Mouse (Mus musculus) brown adipose tissue, adult 24 weeks (tissue): Measurements from ENCODE around the gene Pnpla6. TPM values are rescaled to one million over a fixed set of nuclear protein-coding genes. Genes with fewer than 3 reads are reported as not detected.

ENCODE experiments used
- H3K27ac ChIP-seq: fragments of 200-500 bp; replicated peaks from 2 replicates; pipeline ENCODE4 v1.5.1; 2012; ENCODE audit warnings: low read depth, mild to moderate bottlenecking, low read length
- H3K4me1 ChIP-seq: fragments of 200-500 bp; 2 replicates; pipeline ENCODE4 v1.6.1; 2012; ENCODE audit warnings: low read length, mixed read lengths; ENCODE audit not compliant: control insufficient read depth, insufficient read depth, insufficient read length
- H3K4me3 ChIP-seq: fragments of 200-500 bp; 2 replicates; pipeline ENCODE4 v1.5.1; 2012; ENCODE audit warnings: low read depth, mild to moderate bottlenecking, low read length, moderate library complexity; ENCODE audit not compliant: insufficient read depth
- polyA plus RNA-seq: library from polyadenylated mRNA; stranded (reverse); fragments of >200 nt; gene quantifications from 2 replicates; pipeline ENCODE4 v1.2.4, GENCODE M21; 2012; ENCODE audit not compliant: missing spikeins, insufficient read depth, insufficient read length

Pnpla6 gene
- 11.3 and 12.3 TPM in 2 replicates for polyA plus RNA-seq

GRCm38 (mm10) chr8:3515260-3515671 lies at the start of gene Pnpla6:
TSS of gene Pnpla6 (plus strand) at chr8:3515384.
- Histone ChIP-seq H3K4me1 (peaks cover 4% of the 10 kb centered on the region; the same call in 1 of the 2 replicates), H3K4me3 (peak within 1 kb of the TSS; percentile 71), H3K27ac (peak within 1 kb of the TSS; percentile 83)

- peak within 1 kb of the TSS; percentile 87 for H3K27ac ChIP-seq
- H3K4me3 ChIP-seq = peak within 1 kb of the TSS; percentile 77
- peaks cover 4% of the 10 kb centered on the region; the same call in 1 of the 2 replicates for H3K4me1 ChIP-seq
These were observed 47.9 kb upstream of the Pnpla6 start, which contains the start of gene Pex11g for GRCm38 (mm10) chr8:3467006-3467885. TSS of gene Pex11g (minus strand) at chr8:3467680.

- Histone ChIP-seq H3K27ac (peak overlapping the region; percentile 69), H3K4me3 (peak overlapping the region; percentile 77), H3K4me1 (peaks cover 4% of the 10 kb centered on the region; the same call in 1 of the 2 replicates)
These were observed 47.2 kb upstream of the Pnpla6 start for GRCm38 (mm10) chr8:3467886-3468545.

GRCm38 (mm10) chr8:3468838-3469237 lies 46.3 kb upstream of the Pnpla6 start:
- Histone ChIP-seq H3K4me1 (peaks cover 4% of the 10 kb centered on the region; the same call in 1 of the 2 replicates), H3K27ac (no peak overlapping the region), H3K4me3 (no peak overlapping the region)

GRCm38 (mm10) chr8:3470562-3470961 lies 44.6 kb upstream of the Pnpla6 start, which contains the start of gene Tex45:
TSS of gene Tex45 (plus strand) at chr8:3470862.
- H3K27ac ChIP-seq = no peak within 1 kb of the TSS
- no peak within 1 kb of the TSS for H3K4me3 ChIP-seq
- H3K4me1 ChIP-seq = peaks cover 4% of the 10 kb centered on the region; the same call in 1 of the 2 replicates

- Histone ChIP-seq H3K4me3 (peak overlapping the region; percentile 24), H3K4me1 (peaks cover 4% of the 10 kb centered on the region; the same call in 1 of the 2 replicates), H3K27ac (no peak overlapping the region)
These were observed 39.3 kb upstream of the Pnpla6 start for GRCm38 (mm10) chr8:3475715-3476429.

GRCm38 (mm10) chr8:3480221-3480785 lies 34.9 kb upstream of the Pnpla6 start:
- Histone ChIP-seq H3K4me1 (peaks cover 4% of the 10 kb centered on the region; the same call in 1 of the 2 replicates), H3K4me3 (no peak overlapping the region)

GRCm38 (mm10) chr8:3481605-3482004 lies 33.6 kb upstream of the Pnpla6 start:
- Histone ChIP-seq H3K4me1 (no peaks in the 10 kb centered on the region), H3K4me3 (no peak overlapping the region), H3K27ac (no peak overlapping the region)

More at GRCm38 (mm10) chr8:3480221-3480785, 34.9 kb upstream of the Pnpla6 start:
- no peak overlapping the region for H3K27ac ChIP-seq

GRCm38 (mm10) chr8:3482240-3482740 lies 32.9 kb upstream of the Pnpla6 start:
- Histone ChIP-seq H3K27ac (no peak overlapping the region), H3K4me3 (no peak overlapping the region), H3K4me1 (no peaks in the 10 kb centered on the region)

GRCm38 (mm10) chr8:3483546-3483945 lies 31.6 kb upstream of the Pnpla6 start:
- H3K4me3 ChIP-seq = no peak overlapping the region
- H3K27ac ChIP-seq = no peak overlapping the region
- no peaks in the 10 kb centered on the region for H3K4me1 ChIP-seq

GRCm38 (mm10) chr8:3485192-3485591 lies 30.0 kb upstream of the Pnpla6 start:
- H3K4me1 ChIP-seq = no peaks in the 10 kb centered on the region
- no peak overlapping the region for H3K27ac ChIP-seq
- no peak overlapping the region for H3K4me3 ChIP-seq

- Histone ChIP-seq H3K4me3 (peak within 1 kb of the TSS; percentile 100), H3K4me1 (peaks cover 4% of the 10 kb centered on the region; the same call in 1 of the 2 replicates)
These were observed 22.0 kb upstream of the Pnpla6 start, which contains the start of gene Zfp358 for GRCm38 (mm10) chr8:3492901-3493844. TSS of gene Zfp358 (plus strand) at chr8:3493138.

GRCm38 (mm10) chr8:3493845-3494208 lies 21.4 kb upstream of the Pnpla6 start:
- H3K27ac ChIP-seq = peak overlapping the region; percentile 79
- peaks cover 4% of the 10 kb centered on the region; the same call in 1 of the 2 replicates for H3K4me1 ChIP-seq
- H3K4me3 ChIP-seq = peak overlapping the region; percentile 100

More at GRCm38 (mm10) chr8:3492901-3493844, 22.0 kb upstream of the Pnpla6 start, which contains the start of gene Zfp358:
- peak within 1 kb of the TSS; percentile 79 for H3K27ac ChIP-seq
